Mouse (Mus musculus): ENCODE measurements at regions not wholly inside any gene's neighbourhood (a gene's known extent, or its start where the extent isn't known, plus 50 kb on each side); places are given as distances from the start of the nearest gene placed in this dataset.

DNA sequence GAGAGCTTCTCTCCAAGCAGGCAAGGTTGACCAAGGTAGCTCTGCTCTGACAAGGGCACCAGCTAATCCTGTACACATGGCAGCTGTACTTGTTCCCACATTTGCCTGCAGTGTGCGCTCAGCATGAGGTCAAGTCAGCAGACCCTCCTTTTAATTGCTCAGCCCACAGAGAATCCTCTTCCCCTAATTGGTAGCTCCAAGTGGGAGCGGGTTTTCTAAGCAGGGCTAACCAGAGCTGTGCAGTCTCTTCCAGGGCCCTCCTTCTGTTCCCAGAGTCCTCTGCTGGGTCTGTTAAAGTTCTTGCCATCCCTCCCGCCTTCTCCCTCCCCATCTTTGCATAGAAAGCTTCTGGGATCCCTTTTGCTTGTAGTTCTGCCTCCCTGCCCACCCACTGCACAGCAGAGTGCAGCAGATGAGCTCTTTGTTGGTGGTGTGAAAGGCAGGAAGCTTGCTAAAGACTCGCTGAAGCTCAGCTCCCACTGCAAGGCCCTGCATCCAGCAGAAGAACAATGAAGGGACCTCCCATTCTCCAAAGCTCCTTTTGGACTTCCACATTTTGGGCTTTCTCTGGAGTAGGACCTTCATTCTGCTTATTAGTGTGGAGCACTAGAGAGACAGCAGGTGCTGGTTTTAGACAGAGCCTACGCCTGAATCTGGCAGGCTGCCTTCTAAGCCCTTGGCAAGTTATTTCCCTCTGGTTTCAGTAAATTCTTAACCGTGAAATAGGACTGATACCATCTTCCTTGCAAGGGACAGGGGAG is 235.3 kb upstream of the Serp2 start:
- DNase-seq (ENCODE audit: low read depth, low spot score), result no peak

GRCm38 (mm10) chr14:76789376-76789775 is 232.7 kb upstream of the Serp2 start:
- no peak for DNase-seq (ENCODE audit: low read depth, low spot score)

DNA sequence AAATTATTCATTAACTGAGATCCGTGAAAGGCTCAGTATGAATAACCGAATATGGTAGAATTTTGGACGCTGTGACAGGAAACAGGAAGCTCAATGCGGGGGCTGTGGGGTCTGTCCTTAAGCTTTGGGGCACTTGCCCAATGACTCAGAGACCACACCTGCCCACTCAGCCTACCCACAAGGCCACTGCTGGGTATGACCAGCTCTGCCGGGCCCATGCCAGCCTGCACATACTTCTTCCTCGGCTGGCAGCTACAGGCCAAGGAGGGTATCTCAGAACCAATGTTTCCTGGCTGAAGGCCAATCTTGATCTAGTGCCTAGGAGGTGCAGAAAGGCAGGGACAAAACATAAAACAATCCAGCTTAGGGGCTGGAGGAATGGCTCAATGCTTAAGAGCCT is 230.9 kb upstream of the Serp2 start:
- no peak for DNase-seq (ENCODE audit: low read depth, low spot score)

GRCm38 (mm10) chr14:76786214-76786613 is 229.5 kb upstream of the Serp2 start:
- DNase-seq (ENCODE audit: low read depth, low spot score), result no peak

- DNase-seq (ENCODE audit: low read depth, low spot score), result no peak
These were observed 224.8 kb upstream of the Serp2 start for GRCm38 (mm10) chr14:76781524-76781880.

DNA sequence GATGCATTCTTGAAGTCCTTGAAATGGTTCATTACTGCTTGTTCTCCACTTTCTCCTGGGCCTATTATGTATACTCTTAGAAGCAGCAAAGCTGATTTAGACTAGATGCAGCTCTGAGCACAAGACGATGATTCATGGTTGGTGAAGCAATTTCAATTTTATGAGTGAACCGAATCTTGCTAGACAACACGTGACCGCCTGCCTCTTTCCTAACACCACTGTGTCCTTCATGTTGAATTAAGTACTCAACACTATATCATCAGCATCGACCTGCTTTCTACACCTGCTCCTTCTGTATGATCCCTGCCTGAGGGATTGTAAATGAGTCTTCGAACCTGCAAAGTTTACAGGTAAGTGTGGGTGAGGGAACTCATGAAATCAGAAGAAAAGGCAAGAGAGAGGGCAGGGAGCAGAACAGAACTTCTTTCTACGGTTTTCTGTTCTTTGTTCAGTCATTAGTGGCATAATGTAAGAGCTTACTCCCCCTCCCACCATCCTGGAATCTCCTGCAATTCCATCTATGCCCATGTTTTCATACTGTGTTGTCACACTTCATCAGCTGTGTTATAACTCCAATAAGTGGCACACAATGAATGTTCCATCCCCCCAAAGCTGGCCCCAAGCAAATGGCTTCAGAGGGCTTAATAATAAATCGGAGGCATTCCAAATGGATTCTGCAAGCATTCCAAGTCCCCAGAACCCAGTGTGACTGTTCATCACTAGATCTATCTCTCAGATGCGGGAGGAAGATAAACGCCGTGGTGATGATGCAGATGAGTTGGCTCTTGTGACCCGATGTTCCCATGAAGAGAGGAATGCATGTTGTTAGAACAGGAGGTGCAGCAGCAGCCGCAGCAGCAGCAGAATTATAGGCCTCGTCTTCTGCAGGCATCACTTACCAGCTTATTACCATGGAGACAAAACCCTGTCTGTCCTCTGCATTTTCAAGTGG is 224.2 kb upstream of the Serp2 start:
- DNase-seq (ENCODE audit: low read depth, low spot score), result no peak

GRCm38 (mm10) chr14:76778541-76779399 is 222.1 kb upstream of the Serp2 start:
- DNase-seq (ENCODE audit: low read depth, low spot score), result no peak

- DNase-seq (ENCODE audit: low read depth, low spot score), result no peak
These were observed 218.8 kb upstream of the Serp2 start for GRCm38 (mm10) chr14:76775387-76775924.

- DNase-seq (ENCODE audit: low read depth, low spot score), result no peak
These were observed 216.2 kb upstream of the Serp2 start for GRCm38 (mm10) chr14:76772781-76773438.

DNA sequence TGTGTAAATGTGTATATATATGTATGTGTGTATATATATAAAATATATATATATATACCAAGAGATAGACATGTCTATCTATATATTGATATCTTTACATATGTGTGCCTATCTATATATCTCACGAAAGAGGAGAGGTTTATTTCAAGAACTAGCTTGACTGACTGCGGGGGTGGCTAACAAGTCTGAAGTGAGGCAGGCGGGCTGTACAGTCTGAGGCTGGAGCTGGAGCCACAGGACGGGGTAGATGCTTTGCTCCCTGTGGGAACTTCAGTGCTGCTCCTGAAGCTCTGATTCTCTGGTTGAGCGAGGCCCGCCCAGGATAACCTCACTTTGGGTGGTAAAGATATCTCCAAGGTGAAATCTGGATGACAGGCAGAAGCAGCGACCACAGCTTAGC is 213.4 kb upstream of the Serp2 start:
- DNase-seq (ENCODE audit: low read depth, low spot score), result no peak

- DNase-seq (ENCODE audit: low read depth, low spot score), result no peak
These were observed 210.6 kb upstream of the Serp2 start for GRCm38 (mm10) chr14:76767301-76767700.

DNA sequence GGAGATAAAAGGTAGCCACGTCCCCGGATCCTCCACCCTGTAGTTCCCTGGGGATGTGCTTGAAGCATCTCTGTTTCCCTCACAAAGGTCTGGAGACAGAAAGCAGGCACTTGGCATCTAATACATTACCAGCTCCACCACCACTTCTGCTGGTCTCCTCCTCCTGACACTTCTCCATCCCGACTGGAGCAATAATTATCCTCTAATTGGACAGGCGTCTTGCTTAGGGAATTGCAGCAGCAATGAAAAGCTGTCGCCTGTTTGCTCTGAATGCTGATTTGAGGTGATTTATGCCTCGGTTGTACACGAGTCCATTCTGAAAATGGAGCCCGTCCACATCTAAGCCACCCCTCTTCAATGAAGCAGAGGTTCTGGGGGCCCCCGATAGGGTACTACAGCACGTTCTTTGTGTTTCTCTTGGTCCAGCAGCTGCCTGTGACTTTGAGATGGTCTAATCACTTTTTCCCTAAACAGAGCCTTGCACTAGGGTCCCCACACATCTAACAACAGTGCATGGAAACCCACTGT is 209.6 kb upstream of the Serp2 start:
- no peak for DNase-seq (ENCODE audit: low read depth, low spot score)

- no peak for DNase-seq (ENCODE audit: low read depth, low spot score)
These were observed 208.4 kb upstream of the Serp2 start for GRCm38 (mm10) chr14:76765094-76765504.

- no peak for DNase-seq (ENCODE audit: low read depth, low spot score)
These were observed 207.7 kb upstream of the Serp2 start for GRCm38 (mm10) chr14:76764390-76764796.

DNA sequence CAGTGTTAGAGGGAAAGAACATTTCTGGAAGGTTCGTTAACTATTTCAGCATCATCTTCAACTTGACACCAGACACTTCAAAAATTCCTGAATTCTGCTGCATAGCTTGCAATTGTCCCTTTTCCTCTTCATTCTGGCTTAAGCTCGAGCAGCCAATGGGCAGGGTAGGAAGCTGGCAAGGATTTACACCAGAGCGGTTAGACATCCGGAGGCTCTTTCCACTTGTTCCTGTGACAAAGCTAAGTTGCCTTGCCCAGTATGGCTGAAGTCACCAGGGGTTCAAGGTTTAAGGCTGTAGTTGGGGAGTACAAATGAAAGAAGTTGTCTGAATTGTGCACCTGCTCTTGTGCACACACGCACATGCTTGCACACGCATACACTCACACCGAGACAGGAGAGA is 206.8 kb upstream of the Serp2 start:
- no peak for DNase-seq (ENCODE audit: low read depth, low spot score)

DNA sequence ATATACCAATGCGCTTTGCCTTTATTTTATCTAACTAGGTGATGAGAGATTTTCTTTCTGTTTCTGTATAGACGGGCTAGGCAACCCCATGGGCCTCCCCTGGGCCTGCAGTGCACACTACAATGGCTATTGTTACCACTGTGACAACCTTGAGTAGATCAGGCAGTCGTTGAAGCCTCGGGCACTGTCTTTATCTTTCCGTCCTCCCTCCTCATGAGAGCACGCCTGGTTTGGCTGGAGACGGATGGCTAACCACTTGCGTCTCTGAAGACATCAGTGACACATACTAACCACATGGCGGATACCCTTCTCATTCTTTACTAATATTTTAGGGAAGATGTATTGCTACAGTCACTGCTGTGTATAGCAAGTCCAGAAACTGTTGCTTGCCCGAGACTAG is 206.1 kb upstream of the Serp2 start:
- no peak for DNase-seq (ENCODE audit: low read depth, low spot score)

DNA sequence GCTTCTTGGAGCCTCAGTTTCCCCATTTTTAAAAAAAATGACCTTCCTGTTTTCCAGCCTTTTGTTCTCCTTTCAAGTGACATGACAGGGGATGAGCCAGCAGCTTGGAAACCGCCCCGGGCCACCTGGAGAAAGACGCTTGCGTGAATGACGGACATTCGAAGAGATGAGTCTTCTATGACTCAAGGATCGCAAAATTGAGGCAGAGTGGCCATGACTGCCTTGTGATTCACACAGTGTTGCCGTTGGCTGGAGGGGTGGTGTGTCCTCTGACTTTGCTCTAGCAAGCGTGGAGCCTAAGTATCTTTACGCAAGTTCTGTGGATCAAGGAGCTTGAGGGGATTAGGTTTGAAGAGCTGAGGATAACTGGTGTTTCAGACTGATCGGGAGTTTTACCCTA is 205.0 kb upstream of the Serp2 start:
- no peak for DNase-seq (ENCODE audit: low read depth, low spot score)

- no peak for DNase-seq (ENCODE audit: low read depth, low spot score)
These were observed 204.6 kb upstream of the Serp2 start for GRCm38 (mm10) chr14:76761274-76761673.

DNA sequence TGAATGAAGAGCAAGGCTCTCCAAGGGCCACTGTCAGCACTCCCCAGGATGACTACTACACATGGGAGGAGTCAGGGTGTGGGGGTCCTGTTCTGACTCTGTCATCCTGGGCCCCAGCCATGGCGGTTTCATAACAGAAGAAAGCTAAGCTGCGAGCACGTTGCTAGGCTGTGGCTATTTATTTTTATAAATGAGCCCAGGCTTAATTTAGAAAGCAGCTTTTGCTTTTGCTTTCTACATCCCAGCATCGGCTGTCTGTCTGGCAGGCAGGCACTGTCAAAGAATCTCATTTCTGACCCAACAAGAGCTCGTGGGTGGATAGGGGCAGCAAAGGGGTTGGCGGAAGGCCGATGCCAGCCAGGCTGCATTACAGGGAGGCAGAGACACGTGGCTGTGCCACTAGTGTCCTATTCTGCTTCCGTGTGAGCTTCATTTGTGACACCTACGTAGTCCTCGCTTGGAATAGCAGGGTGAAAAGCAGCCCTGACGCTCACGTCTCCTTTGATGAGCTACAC is 203.9 kb upstream of the Serp2 start:
- DNase-seq (ENCODE audit: low read depth, low spot score), result no peak

DNA sequence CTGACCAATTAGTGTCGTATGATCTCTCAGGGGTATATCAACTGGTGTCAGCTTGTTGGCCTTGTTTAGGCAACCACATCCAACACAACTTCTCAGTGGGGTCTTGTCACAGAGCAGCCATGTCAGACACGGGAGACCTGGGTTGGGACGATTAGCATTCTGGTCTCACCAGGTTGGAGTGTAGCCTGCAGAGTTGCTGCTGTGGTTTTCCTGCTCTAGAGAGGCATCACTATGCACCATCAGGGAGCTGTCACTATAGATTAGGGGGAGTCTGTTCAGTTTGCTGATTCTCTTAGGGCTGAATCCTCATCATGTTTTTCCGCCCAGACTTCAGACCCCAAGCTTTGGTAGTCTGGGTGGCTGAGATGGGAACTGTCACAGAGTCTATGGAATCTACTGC is 202.7 kb upstream of the Serp2 start:
- no peak for DNase-seq (ENCODE audit: low read depth, low spot score)

DNA sequence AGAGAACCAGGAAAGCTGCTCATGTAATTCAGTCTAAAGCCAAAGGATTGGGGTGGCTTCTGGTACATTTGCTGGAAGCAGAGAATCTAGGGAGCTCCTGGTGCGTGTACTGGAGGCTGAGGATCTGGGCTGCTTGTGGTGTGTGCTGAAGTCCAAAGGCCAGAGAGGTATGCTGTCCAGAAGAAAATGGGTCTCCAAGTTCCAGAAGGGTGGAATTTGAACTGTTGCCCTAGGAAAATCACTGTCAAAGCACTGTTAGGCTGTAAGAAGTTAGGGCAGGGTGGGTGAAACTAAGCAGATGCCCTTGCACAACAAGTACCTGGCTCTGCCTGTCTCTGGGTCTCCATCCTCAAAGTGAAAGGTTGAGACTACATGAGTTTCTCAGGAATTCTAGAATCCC is 201.9 kb upstream of the Serp2 start:
- DNase-seq (ENCODE audit: low read depth, low spot score), result no peak
